Mouse (Mus musculus): ENCODE data around the gene Otulin.

Gene Otulin

DNA sequence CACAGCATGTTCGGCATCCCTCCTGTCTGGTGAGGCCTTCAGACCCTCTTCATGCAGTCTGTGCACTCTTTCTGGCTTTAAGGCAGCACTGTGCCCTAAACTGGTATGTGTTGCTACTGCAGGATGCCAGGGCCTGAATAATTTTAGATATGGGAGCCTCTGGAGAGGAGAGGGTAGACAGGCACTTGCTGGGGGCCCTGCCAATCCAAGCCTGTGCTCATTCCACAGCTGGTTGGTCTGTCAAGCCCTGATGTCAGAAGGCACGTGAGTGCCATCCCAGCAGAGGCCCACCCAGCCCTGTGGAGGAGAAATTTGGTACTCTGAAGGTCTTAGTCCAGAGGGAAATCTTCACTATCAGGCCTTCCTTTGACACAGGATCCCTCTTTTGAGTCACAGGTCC, 49.7 kb downstream of the Otulin start:
- no peak for DNase-seq (ENCODE audit: low spot score)

DNA sequence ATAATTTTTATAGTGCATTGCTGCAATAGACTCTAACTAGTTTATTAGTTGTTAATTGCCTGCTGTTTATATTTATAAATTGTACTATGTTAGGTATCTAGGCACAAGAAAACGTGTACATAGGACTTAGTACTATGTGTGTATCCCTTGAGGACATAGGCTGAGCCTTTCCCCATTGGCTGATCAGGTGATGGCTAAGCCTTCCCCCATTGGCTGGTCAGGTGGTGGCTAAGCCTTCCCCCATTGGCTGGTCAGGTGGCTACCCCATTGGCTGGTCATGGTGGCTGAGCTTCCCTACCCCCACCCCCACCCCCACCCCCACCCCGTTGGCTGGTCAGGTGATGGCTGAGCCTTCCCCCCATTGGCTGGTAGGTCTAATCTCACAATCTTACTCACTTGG, 50.6 kb downstream of the Otulin start:
- no peak for DNase-seq (ENCODE audit: low spot score)

DNA sequence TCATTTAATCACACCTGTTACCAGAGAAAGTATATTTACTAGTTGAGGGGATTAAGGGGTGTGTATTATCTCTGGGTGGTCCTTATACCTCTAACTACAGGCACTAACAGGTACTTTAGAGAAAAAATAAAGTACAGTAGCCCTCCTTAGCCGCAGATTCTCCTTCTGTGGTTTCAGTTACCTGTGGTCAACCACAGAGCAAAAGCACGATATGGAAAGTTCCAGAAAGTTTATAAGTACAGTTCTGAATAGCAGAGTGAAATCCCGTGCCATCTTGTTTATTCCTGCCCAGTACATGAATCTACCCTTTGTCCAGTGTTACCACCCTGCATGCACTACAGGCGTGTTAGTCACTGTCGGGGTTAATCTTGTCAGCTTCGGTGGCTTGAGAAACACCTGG, 51.6 kb downstream of the Otulin start:
- DNase-seq (ENCODE audit: low spot score) = no peak

DNA sequence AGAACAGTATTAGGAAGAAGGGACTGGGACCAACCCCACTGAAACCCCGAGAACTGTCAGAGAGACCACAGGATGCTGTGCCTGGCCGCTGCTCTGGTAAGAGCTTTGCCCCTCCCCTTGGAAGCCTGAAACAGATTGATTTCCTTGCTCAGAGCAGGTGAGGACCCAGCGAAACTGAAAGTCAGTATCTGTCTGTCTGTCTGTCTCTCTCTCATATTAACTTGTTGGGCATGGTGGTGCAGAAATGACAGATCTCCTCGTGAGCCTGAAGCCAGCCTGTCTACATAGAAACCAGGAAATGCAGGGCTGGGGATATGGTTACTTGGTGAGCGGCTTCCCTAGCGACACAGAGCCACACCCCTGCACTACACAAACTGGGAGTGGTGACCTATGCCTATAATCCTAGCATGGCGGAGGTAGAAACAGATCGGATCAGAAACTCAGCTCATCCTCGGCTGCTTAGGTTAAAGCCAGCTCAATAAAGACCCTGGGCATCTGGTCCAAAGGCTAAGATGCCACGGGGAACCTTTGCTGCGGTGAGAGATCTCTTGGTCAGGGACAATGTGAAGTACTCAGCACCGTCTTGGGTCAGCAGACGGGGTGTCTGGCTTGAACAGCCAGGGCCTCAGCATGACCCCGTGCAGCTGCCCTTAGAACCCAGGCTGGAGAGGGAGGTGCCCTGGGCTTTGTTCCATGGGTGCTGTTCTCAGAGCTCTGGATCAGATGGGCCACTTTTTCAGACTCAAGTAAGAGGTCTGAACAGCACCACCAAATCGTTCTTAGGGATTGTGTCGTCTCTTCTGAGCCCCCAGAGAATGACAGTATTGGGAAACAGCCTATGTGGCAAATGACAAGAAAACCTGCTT, 52.3 kb downstream of the Otulin start:
- no peak for DNase-seq (ENCODE audit: low spot score)

DNA sequence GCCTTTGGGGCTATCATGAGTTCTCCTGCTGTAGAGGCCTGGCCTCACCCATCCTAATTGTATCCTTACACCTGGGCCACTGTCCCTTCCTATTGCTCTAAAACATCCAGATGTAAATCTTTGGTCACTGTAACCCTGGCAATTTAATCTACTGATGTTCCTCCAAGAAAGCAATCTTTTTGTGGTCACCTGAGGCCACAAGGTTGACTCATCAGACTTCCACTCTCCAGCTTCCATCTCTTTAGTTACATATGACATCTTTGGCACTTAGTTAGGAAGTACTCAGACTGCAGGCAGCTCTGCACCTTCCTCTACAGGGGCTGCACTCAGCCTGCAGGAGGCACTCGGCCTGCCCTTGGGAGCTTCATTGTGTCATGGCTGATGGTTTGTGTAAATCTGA, 53.6 kb downstream of the Otulin start:
- no peak for DNase-seq (ENCODE audit: low spot score)

DNA sequence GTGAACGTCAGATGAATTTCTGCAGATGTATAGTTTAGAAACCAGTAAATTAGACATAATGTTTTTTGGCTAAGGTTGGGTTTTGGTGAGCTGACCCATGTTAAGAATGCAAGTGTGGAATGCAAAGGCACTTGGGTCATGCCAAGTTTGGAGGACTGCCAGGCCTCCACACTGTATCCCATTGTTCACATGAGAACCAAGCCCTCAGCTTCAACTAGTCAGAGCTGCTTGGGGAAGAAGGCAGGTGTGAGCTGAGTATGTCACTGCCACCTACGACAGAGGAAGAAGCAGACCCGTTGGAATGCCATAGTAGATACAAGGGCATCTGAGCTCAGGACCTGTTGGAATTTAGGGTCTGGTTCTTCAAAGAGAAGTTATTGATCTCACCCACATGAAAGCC, 54.6 kb downstream of the Otulin start:
- DNase-seq (ENCODE audit: low spot score) = no peak

DNA sequence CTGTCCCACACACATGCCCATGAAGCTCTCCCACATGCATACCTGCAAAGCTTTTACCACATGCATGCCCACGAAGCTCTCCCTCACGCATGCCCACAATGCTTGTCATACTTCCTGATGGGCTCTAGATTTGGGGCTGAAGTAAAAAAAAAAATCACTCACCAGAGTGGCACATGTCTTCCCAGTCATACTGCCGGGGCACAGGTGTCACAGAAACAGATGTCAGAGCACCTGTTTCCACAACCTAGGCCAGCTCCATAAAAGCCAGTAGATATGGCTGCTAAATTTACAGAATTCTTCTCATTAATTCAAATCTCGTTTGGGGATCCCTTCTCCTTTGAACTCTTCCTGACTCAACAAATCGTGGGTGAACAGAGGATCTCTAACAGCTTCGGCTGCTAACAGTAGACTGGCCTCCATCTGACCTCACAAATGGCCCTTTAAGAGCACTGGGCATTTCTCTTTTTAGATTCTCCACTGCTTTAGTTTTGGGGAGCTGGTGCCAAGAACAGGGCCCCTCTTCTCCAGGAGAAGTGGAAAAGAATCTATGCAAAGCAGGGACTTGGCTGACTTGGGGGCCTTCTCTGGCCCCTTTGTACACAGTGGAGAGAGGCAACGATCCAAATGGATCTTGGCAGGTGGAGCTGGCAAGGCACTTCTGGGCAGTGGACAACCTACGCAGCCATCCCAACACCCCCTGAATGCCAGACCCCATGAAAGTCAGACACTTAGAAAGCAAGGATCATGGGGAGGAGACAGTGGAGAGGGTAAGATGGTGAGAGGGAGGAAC, 55.3 kb downstream of the Otulin start:
- no peak for DNase-seq (ENCODE audit: low spot score)

DNA sequence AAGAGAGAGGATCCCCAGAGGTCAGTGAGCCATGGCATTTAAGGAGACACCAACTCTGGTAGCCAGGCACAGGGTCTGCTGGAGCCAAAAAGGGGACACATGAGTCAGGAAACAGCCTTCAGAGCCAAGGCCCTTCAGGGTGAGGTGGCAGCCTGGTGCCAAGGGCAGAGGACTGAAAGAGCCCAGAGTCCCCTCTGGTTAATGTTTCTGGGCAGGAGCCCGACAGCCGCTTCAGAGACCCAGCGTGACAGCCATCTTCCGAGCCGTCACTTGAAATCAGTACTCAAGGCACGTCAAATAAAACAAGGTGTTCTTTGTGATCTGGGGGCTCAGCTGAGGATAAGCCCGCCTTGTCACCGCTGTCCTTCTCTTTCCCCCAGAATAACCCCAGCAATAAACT, 59.3 kb downstream of the Otulin start:
- DNase-seq (ENCODE audit: low spot score) = no peak

DNA sequence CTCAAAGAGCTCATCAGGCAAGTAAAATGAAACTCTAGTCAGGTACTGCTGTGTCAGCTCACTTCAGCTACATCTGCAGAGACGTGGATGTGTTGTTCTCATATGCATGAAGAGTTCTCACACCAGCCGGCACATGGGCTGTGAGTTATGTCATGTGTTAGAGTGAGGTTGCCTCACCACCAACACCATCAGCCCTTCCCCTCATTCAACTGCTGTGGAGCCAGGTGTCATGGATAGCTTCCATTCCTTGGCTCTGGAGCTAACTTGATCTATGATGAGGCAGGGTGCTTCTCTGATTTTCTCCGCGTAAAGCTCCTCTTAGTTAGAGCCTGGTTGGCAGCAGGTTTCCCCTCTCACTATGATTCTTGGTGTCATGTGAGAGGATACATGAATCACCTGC, 60.1 kb downstream of the Otulin start:
- DNase-seq (ENCODE audit: low spot score) = no peak

DNA sequence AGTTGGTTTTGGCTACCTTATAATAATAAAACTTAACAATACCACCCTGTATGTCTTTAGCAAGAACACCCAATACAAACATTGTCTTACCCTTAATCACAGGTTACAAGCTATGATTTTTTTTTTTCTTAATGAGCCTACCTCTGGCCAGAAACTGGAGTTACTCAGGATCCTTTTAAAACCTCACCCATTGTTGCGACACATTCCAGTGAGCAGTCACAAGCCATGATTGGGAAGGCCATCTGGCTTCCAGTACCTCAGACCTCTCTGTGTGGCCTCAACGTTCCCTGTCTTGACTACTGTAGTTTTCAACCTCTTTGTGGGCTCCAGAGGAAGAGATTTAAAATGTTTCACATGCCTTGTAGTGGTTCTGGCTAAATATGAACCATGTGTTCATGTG, 60.6 kb downstream of the Otulin start:
- no peak for DNase-seq (ENCODE audit: low spot score)

DNA sequence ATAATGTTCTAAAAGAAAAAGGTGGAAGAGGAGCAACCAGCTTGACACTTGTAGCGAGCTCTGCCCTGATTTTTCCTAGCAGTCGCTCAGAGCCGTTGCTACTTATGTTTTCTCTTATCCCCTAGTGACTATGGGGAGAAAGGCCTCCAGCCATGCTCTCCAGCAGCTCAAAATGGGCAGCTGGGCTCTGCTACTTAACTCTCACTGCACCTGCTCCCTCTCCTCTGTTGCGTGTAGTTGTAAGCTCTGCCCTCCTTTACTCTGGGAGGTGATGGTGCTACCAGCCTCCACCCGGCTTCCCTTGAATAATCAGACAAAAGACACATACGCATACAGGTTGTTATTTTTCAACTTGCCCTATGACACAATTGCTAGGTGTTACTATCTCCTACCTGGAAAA, 62.1 kb downstream of the Otulin start:
- DNase-seq (ENCODE audit: low spot score) = peak; percentile 22

DNA sequence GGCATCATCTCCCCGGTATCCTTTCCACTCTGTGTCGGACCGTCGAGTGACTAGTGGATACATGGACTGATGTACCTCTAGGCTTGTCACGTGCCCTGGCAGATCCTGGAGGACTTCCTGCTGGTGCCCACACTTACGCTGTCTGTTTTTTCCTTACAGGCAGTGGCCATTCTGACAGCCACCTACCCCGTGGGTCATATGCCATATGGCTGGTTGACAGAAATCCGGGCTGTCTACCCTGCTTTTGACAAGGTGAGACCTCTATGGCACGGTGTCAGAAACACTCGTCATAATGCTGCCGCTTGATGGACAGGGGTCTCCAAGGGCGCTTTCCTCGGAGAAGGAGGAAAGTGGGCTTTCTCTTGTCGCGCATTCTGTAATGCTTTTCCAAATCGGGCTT, 63.1 kb downstream of the Otulin start:
- no peak for DNase-seq (ENCODE audit: low spot score)

DNA sequence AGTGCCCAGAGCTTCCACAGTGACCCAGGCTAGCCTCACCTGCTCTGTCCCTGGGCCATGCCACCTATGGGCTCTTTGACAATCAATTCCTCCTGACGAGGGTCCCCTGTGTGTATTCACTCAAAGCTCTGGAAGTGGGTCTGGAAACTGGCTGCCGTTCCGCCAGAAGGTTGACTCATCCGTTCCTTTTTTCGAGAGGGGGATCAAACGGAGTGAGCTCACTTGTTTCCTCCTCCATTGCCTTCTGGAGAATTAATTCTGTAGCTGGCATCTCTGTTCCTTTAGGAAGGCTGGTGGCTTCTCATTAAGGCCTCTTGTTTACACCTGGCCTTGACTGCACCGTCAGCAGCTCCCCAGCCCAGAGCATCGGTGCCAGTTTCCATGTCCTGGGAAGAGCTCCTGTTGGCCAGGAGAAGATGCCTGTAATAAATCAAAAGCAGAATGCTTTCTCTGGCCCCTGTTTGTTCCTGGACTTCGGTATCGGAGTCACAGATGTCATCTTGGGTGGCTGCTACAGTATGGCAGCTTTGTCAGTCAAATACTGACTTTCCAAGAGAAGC, 64.8 kb downstream of the Otulin start:
- no peak for DNase-seq (ENCODE audit: low spot score)

DNA sequence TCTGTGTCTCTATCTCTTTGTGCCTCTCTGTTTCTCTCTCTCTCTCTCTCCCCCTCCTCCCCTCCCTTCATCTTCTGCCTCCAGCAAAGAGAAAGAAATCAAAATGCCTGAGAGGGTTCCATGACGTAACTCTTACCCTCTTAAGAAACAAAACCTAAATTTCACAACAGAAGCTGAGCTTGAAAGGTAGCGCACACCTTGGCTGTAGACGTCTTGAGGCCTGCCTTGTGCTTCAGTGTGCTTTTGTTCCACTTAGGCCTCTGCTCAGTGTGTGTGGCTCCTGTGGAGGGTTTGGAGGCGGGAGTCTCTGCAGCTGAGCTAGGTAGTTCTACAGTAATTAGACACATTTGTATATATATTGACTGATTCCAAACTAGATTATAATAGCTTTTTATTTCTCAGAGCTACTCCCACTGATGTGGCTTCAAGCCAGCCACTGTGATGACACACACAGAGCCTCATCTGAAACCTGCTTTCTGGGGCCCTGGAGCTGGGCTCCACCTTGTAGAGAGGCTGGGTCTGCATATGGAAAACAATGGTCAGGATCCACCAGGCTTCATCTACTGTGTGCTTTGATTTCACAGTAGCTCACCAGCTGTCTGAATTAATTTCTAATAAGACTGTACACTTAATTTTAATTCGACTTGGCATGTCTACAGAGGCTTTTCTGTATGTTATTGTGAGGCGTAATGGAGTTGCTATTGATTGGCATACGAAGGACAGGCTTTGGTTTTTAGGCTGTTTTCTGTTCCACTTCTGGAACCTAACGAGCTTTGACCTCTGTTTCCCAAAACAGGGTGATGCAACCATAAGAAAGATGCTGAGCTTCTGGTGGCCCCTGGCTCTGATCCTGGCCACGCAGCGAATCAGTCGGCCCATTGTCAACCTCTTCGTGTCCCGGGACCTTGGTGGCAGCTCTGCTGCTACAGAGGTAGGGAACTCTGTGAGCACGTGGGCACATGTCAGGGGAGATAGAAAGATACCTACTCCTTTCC, 66.1 kb downstream of the Otulin start:
- DNase-seq (ENCODE audit: low spot score) = peak; percentile 77

DNA sequence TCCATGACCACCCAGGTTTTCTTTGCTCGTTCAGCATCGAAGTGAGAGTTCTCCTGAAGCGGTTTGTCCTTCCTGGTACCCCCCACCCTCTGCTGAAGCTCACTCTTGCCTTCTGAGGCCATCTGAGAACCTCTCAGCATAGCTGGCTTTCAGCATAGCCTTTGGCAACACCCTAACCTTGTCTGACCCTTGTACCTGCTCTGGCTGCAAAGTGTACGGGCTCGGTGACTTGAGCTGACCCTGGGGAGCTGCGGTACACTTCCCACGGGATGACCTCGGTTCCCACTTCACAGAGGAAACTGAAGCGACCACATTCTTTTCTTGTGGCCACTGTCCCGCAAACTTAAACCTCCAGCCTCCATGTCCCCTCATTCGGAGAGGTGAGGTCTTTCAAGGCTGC, 70.2 kb downstream of the Otulin start:
- no peak for DNase-seq (ENCODE audit: low spot score)

DNA sequence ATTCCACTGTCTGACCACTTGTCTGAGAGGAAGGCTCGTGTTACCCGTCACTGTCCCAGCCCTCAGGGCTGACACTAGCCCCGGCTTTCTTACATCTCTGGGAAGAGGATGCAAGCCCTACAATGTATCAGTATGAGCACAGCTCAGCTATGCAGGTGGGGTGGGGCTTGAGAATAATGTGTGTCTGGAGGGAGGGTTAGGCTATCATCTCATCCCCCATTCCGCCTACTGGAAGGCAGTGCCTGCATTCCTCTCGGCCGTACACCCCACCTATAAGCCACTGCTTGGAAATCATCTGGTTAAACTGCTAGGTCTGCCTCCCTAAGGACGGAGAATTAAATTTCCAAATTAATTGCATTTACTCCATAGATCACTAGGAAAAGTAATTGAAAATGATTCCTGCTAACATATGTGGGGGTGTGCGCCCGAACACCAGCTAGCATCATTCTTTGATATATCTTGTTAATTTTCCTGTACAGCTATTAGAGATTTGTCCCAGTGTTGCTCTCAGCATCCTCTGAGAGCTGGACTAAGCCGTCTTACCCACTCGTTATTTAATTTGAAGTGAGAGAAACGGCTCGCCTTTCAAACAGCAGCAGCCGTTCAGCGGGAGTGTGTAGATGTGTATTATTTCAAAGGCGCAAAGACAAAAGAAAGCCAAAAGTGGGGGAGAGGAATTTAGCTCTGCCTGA, 71.9 kb downstream of the Otulin start:
- DNase-seq (ENCODE audit: low spot score) = no peak

DNA sequence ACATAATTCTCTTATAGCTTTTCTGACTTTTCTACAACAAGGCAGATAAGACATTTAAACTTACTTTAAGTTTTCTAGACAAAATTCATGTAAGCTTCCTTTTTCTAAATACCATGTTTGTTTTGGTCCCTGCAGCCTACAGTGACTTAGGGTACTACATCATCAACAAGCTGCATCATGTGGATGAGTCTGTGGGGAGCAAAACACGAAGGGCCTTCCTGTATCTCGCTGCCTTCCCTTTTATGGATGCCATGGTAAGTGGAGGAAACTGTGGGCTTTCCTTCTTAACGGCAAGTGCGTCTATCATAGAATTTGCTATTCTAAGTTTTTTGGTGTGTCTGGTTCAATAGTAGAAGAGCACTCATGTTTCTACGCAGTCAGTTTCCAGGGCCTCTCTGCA, 76.9 kb downstream of the Otulin start:
- no peak for DNase-seq (ENCODE audit: low spot score)

DNA sequence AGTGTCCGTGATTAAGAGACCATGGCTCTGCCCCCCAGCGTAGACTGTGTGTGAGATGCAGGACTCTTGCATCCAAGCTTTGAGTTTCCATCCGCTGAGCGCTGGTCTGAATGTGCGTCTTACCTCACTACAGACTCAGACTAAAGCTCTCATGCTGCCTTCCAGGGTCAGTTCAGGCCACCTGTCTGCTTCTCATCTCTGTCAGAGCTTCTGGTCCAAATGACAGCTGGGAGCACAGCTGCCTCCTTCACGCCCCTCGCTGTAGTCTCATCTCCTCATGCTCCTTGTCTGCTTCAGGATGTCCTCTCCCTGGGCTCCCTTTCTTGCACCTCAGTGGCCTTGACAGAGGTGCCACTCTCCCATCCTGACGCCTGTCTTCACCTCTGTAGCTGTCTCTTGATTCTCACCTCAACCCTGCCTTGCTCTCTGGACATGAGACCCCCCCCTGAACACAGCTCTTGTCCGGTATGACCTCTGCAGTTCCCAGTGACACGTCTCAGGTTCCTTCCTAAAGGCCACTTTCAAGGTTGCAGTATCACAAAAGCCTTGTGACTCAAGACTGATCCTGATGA, 78.3 kb downstream of the Otulin start:
- no peak for DNase-seq (ENCODE audit: low spot score)

DNA sequence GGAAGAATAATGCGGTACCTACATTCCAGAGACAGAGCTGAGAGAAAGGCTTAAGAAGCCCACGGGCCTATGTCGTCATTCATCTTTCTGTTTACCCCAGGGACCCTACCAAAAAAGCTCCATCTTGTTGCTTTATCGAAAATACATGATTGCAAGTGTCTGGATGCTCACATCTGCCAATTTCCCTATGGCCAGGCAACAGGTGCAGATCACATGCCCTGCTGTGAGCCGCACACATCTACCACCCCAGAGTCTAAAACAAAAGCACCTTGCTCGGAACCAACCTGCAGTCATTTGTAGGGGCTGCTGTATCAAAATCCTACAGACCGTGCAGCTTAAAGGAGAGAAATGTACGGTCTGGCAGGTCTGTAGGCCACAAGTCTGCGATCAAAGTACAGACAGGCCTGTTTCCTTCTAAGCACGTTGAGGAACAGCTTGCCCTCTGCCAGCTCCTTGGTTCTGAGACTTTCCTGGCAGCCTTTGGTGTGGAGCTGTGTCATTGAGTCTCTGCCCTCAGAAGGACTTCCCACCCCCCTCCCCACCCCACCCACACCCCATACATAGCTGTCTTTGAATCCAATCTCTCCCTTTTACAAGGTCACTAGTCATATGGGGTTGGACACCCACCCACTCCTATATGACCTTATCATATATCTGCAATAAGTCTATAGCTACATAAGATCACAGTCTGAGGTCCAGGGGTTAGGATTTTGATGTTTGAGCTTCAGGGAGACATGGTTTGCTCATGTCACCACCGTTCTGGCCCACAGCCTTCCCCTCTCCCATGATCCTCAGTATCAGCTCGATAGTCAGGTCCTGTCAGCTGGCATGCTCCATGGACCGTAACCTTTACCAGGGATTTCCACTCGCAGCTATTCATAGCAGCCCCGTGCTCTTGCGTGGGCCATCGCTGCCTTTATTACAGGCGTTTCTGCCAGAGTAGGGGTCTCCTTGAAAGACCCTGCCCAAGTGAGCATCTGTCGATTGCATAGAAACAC, 79.1 kb downstream of the Otulin start:
- no peak for DNase-seq (ENCODE audit: low spot score)
